Mouse (Mus musculus) right cerebral cortex, postnatal 36 days (tissue): Measurements from ENCODE around the gene Traf3ip3.

ENCODE experiments used
- DNase-seq, 2 experiments: peaks; one replicate each; pipeline ENCODE4 v3.0.0; 2022; ENCODE audit warnings: low spot score in 2 of 2, mixed read lengths in 1 of 2

Traf3ip3 gene

DNA sequence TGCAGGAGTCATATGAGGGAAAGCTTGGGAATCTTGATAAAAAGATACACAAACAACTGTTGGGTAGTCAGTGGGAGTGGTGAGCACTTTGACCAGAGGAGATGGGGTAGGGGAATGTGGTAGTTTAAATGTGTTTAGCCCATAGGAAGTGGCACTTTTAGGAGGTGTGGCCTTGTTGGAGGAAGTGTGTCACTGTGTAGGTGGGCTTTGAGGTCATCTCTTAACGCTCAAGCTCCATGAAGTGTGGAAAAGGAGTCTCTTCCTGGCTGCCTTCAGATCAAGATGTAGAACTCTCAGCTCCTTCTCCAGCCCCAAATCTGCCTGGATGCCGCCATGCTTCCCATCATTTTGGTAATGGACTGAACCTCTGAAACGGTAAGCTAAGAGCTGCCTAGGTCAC, 6.0 kb upstream of the Traf3ip3 start, which contains the start of gene Lamb3:
Gene Lamb3, plus strand, starts transcription at position 197 of the 400 bp plus-strand sequence.
- DNase-seq = no peak

DNA sequence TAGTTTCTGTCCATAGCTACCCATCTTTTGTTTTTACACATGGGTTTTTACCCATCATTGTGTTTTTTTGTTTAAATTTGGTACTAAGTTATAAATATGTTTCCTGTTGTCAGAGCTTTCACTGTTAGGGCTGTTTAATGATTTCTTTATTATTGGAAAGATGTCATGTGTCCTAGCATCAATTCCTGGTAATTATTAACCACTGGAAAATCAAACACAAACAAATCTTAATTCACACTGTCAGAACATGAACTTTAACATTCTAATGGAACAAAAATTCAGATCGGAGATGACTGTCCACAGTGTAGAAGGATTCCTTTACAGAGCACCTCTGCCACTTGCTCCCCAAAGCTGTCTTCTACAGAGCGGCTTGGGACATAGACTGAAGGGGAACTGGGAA, 3.9 kb upstream of the Traf3ip3 start:
- DNase-seq = no peak

GRCm38 (mm10) chr1:193203821-193204220, 2.3 kb upstream of the Traf3ip3 start:
- DNase-seq = no peak

DNA sequence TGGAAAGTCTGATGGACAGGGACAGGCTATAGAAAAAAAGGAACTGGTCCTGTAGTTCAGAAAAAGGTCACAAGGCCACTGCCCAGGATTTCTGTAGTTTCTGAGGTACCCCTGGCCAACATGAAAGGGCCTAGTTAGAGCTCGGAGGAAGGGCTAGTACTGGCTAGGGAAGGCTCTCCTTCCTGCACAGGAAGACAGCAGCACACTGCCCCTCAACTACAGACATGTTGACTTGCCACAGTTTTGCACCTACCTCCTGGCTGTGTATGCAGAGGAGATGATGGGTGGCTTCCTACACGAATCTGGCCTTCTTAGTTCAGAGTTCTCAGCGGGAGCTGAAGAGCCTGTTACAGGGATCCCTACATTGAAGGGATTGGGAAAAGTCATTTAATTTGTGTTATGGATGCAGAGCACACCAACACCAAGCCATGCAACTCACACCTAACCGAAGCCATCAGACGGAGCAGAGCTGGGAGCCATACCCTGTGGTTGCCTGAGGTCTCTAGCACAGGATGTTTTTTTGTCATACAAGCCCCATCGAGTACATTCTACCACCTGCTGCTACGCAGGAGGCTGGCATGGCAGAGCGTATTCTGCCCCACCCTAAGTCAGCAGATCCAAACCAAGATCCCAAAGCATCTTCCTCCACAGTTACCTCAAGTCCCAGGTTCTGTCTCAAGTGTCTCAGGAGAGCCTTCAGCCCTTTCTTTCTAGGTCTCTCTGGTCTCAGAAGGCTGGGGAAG, 692 bp downstream of the Traf3ip3 start:
- DNase-seq = no peak

DNA sequence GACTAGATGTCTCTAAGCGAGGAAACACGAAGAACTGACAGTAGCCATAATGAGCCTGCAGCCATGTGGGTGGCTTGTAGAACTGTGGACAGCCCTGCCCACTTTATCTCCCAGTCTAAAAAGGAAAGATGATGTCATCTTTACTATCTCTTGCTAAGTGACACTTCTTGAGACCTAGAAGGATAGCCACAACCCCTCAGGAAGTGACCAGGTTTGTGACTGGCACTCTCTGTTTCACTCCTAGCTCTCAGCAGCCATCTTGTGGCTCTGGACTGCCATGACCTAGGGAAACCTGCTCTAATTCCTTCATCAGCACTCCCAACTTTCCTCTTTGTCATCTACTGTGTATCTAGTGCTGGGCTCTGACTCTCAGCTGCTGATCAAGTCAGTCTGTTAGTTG, 3.2 kb downstream of the Traf3ip3 start:
- no peak for DNase-seq

- no peak for DNase-seq
Observed at GRCm38 (mm10) chr1:193197494-193198205, 3.9 kb downstream of the Traf3ip3 start.

DNA sequence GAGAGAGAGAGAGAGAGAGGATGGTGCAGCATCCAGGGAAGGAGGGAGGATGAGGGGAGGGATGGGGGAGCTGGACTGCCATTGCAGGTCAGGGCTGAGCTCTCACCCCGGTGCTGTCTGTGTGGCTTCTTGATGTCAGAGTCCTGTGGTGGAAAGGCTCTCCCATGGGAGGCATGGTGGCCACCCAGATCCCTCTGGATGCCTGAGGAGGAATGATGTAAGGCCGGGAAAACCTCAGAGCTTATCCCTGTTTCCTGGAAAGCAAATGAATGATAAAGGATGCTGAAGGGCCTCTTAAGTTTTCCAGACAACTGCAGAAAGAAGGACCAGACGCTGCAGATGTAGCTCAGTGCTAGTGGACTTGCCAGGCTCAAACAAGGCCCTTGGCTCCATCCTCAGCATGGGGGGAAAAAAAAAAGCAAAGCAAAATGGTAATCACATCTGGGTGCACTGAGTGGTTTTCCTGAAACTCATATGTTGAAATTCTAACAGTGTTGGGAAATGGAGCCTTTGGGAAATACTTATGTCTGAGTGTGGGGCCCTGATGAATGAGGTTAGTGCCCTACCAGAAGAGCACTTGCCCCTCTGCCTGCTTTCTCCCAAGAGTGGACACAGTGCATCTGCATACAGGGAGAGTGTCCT, 6.2 kb downstream of the Traf3ip3 start:
- no peak for DNase-seq

DNA sequence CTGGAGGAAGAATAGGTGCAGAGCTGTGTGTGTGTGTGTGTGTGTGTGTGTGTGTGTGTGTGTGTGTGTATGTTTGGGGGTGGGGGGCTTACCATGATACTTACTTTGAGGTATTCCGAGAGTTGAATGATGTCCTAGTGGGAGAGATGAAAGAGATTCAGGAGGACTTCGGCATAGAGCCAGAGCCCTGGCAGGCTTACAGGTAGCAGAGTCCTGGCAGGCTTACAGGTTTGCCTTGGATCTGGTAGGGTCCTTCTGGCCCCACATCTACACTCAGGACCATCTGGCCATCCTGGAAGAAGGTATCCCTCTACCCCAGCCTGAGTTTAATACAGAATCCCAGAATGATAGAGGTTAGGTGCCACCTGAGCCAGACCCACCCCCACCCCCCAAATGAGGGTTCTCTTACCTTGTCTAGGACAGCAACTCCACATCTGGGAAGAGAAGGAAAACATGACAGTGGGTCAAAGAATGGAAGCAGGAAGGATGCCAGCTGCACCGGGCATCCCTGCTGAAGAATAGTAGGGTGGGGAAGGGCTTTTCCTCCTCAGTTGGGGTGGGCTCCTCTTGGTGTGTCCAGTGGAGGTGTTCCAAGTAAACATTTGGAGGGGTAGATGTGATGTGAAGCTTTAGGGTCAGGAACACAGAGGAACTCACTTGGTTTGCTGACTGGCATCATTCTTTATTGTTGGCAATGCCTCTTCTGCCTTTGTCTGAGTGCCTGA, 6.9 kb downstream of the Traf3ip3 start:
- no peak for DNase-seq

DNA sequence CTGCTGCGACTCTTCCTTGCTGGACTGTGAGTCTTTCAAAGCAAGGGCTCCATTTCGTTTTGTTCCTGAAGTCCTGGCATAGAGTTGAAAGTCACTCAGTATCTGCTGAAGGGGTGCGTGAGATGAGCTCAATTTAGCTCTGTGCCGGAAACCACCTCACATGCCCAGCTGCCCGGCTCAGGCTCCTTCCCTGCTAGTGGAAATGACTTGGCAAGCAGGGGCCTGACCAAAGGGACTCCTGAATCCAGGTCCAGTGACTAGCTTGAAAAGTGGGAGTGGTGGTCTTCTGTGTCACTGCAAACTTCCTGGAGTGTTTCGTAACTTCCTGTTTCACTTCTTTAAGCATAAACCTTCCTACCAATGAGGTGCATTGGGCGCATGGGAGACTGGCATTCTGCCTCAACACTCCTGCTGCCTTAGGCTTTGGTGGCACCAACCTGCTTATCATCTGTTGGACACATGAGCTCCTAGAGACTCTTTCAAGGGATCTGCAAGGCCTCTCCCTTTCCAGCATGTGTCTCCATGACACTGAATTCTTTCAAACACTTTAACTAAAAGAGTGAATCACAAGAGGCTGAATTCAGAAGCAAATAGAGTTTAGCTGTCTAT, 9.7 kb downstream of the Traf3ip3 start:
- DNase-seq = no peak

- DNase-seq = no peak
Observed at GRCm38 (mm10) chr1:193189771-193190170, 11.7 kb downstream of the Traf3ip3 start.

DNA sequence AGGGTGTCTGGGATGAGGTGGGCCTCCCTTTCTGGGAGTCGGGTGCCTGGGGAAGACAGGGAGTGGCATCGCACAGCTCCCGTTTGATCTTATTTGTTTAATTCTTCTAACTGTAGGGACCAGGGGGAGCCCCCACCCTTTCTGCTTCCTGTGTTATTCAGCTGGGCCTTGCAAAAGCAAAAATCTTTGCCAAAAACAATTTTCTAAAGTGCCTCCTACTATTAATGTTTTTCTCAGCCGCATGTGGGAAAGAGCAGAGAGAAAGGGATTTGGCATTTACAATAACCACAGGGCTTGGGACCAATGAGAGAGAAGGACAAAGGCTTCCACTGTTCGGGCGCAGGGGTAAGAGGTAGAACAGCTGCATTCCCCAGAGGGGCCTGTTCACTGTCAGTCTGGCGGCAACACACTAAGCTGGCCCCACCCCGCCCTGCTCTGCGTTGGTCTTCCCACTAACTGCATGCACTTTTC, 12.3 kb downstream of the Traf3ip3 start:
- DNase-seq = no peak

DNA sequence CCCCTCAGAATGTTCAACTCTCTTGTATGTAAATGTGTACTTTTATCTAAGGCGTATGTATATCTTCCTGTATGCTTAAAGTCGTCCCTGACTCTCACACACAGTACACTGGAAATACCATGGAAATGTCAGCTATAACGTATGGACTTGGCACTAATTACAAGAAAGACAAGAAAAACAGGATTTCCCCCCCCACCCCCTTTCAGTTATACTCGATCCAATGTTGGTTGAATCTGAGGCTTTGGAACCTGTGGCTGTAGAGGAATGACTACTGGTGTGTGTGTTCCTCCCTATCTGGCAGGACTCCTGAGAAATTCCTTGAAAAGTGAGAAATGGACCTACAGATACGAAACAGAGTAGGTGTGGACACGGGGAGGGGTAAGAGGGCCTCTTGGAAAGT, 13.2 kb downstream of the Traf3ip3 start:
- no peak for DNase-seq

DNA sequence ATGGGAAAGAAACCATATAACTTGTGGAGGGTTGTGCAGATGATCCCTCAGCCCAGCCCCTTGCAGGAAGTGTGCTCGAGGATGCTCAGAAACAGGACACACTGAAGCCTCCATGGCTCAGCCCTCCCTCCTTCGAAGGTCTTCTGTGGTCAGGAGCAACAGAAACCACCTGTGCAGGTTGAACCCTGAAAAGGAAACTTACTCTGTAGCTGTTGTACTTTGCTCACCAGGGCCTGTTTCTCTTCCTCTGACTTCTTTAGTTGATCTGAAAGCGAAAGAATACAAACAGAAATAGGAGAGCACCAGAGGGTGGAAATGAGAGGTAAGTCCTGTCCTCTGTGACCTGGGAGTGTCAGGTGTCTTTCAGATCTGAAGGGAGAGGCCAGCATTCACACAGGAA, 20.4 kb downstream of the Traf3ip3 start:
- no peak for DNase-seq

DNA sequence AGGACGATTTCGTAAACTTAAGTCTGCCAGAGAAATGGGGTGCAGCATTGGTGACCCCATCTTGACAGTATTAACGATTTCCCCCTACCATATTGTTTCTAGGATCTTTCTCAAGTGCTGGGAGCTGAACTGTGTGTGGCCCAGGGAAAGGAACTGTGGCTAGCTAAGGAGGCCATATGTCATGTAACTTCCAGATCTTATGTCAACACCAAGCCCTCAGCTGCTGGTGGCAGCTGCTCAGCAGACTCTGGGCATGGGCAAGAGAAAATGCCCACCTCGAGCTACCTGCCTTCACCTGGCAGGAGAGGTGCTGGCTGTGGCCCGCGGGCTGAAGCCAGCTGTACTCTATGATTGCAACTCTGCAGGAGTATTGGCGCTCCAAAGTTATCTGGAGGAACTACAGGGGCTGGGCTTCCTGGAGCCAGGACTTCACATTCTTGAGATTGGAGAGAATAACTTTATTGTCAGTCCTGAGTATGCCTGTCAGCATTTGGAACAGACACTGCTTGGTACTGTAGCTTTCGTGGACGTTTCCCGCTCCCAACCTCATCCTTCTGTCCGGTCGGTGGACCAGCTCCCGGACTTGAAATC, 27.3 kb downstream of the Traf3ip3 start:
- DNase-seq = no peak

GRCm38 (mm10) chr1:193173810-193174129, 27.7 kb downstream of the Traf3ip3 start:
- DNase-seq = no peak

DNA sequence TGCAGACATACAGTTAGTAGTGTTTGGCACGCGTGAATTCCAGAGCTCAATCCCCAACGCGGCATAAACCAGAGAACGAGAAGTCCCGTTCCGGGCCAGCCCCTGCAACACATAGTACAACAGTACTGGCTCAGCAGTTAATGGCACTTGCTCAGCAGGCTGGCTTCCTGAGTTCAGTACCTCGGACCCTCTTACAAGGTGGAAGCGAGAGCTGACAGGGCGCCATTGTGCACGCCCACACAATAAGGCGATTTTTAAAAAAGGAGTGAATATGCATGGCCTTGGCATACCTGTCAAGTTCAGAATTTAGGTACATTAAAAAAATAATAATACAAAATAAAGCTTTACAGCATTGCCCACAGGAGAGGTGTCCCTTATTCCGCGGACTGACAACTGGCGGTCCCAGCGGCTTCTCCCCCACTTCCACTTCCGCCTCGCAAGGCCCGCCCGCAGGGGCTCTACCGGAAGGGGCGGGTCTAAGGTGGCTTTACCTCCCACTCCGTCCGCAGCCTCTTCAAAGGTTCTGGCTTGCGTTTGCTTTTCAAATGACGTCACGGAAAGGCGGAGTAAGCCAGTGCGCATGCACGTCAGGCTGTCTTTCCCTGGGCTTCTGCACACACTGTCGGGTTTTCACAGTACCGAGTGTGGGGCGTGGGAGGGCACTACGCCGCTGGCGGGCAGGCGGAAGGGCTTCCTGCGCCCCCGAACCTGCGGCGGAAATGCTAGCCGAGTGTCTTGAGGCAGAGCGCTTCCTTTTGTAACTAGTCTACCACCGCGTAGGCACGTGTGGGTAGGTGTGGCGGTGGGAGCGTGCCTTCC, 28.3 kb downstream of the Traf3ip3 start:
- DNase-seq = peak; percentile 93 to 96

- DNase-seq = no peak
Observed at GRCm38 (mm10) chr1:193169856-193170255, 31.6 kb downstream of the Traf3ip3 start.

GRCm38 (mm10) chr1:193169228-193169627, 32.3 kb downstream of the Traf3ip3 start:
- no peak for DNase-seq

DNA sequence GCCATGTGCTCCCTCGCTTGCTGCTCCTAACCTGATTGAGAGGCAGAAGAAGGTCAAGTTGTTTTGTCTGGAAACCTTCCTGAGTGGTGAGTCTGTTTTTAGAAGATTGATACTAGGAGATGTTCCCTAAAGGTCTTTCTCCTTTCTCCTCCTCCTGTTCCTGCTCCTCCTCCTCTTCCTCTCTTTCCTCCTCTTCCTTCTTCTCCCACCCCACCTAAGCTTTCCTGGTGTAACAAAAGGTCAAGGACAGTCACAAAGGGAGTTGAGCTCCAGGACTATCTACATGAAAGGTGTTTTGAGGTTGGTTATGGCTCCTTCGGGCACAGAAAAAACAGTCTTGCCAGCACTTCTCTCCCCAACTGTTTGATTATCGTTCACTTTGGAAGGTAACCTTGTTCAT, 33.8 kb downstream of the Traf3ip3 start, which contains the start of gene A130010J15Rik:
Gene A130010J15Rik, plus strand, starts transcription at position 301 of the 400 bp plus-strand sequence.
- DNase-seq = no peak

- no peak for DNase-seq
Observed at GRCm38 (mm10) chr1:193160317-193161032, 41.0 kb downstream of the Traf3ip3 start.
